Mouse (Mus musculus) forebrain, embryonic 13.5 days (tissue): ENCODE data around the gene Pacsin1. TPM values are rescaled to one million over a fixed set of nuclear protein-coding genes. Genes with fewer than 3 reads are reported as not detected.

ENCODE experiments used
- ATAC-seq: fragments of 200-750 bp; cut with Nextera tagmentation; 2 replicates; pipeline ENCODE4 v1.8.0; 2017
- H3K27ac ChIP-seq: fragments of 300-500 bp; sonication (generic); 2 replicates; pipeline ENCODE4 v1.5.1; 2015; ENCODE audit warnings: inconsistent platforms, mild to moderate bottlenecking, moderate library complexity
- H3K27me3 ChIP-seq: fragments of 300-500 bp; sonication (generic); 2 replicates; pipeline ENCODE4 v1.6.1; 2015; ENCODE audit warnings: mild to moderate bottlenecking, inconsistent platforms
- H3K36me3 ChIP-seq: fragments of 300-500 bp; sonication (generic); 2 replicates; pipeline ENCODE4 v1.6.1; 2015; ENCODE audit warnings: mild to moderate bottlenecking, inconsistent platforms; ENCODE audit not compliant: poor library complexity, severe bottlenecking
- H3K4me1 ChIP-seq: fragments of 300-500 bp; sonication (generic); 2 replicates; pipeline ENCODE4 v1.6.1; 2015; ENCODE audit warnings: inconsistent platforms
- H3K4me2 ChIP-seq: fragments of 300-500 bp; sonication (generic); 2 replicates; pipeline ENCODE4 v1.6.1; 2015; ENCODE audit warnings: inconsistent platforms, mild to moderate bottlenecking, moderate library complexity
- H3K4me3 ChIP-seq: fragments of 300-500 bp; sonication (generic); 2 replicates; pipeline ENCODE4 v1.5.1; 2015; ENCODE audit warnings: mild to moderate bottlenecking, inconsistent platforms
- H3K9ac ChIP-seq: fragments of 300-500 bp; sonication (generic); 2 replicates; pipeline ENCODE4 v1.6.1; 2015; ENCODE audit warnings: mild to moderate bottlenecking, inconsistent platforms
- H3K9me3 ChIP-seq: fragments of 300-500 bp; sonication (generic); replicated peaks from 2 replicates; pipeline ENCODE4 v1.6.1; 2016; ENCODE audit warnings: inconsistent platforms
- WGBS: fragments of 180-500 bp; shearing (Covaris S2); methylation state at CpG from one replicate; pipeline ENCODE4 v1.1.7; 2015; 5-methylcytosine and 5-hydroxymethylcytosine counted together
- polyA plus RNA-seq: library from polyadenylated mRNA; unstranded; fragments of >200 nt; fragmentation: Nextera tagmentation; extraction: Ambion mirVana; gene quantifications from 2 replicates; pipeline ENCODE4 v1.2.1, GENCODE M21; 2015

The Pacsin1 gene
- polyA plus RNA-seq: 14.8 and 18.2 TPM in 2 replicates

GRCm38 (mm10) chr17:27655089-27656010 is at the start of gene Pacsin1:
Gene Pacsin1, plus strand, starts transcription at chr17:27655509.
- H3K27ac ChIP-seq: peak within 1 kb of the TSS; percentile 36; the same call in 1 of the 2 replicates
- H3K27me3 ChIP-seq: peaks cover 40% of the 10 kb centered on the region
- WGBS: 2% methylated on average over 60 of the region's 65 CpGs
- peak within 1 kb of the TSS; percentile 84 for H3K4me2 ChIP-seq
- H3K36me3 ChIP-seq: no peaks in the 10 kb centered on the region
- peak within 1 kb of the TSS; percentile 69 for H3K9ac ChIP-seq
- peak; percentile 86 for ATAC-seq
- H3K9me3 ChIP-seq: no peaks in the 10 kb centered on the region
- peak within 1 kb of the TSS; percentile 56 for H3K4me3 ChIP-seq
- peaks cover 24% of the 10 kb centered on the region for H3K4me1 ChIP-seq

- no peak overlapping the region for H3K4me2 ChIP-seq
- no peaks in the 10 kb centered on the region for H3K9me3 ChIP-seq
- no peak overlapping the region for H3K27ac ChIP-seq
- 86% methylated on average over 7 of the region's 7 CpGs for WGBS
- no peak for ATAC-seq
- H3K36me3 ChIP-seq: peaks cover 16% of the 10 kb centered on the region
- H3K4me1 ChIP-seq: peaks cover 44% of the 10 kb centered on the region
- no peaks in the 10 kb centered on the region for H3K27me3 ChIP-seq
- no peak overlapping the region for H3K4me3 ChIP-seq
- H3K9ac ChIP-seq: no peak overlapping the region
Observed at GRCm38 (mm10) chr17:27609576-27609975, 45.7 kb upstream of the Pacsin1 start.

GRCm38 (mm10) chr17:27610679-27611518 is 44.4 kb upstream of the Pacsin1 start:
- Histone ChIP-seq H3K4me3 (no peak overlapping the region), H3K27me3 (no peaks in the 10 kb centered on the region), H3K36me3 (peaks cover 17% of the 10 kb centered on the region), H3K4me2 (no peak overlapping the region), H3K9me3 (no peaks in the 10 kb centered on the region), H3K4me1 (peaks cover 47% of the 10 kb centered on the region), H3K9ac (no peak overlapping the region), H3K27ac (no peak overlapping the region)
- WGBS: 80% methylated on average over 10 of the region's 10 CpGs
- no peak for ATAC-seq

GRCm38 (mm10) chr17:27611519-27611884 is 43.8 kb upstream of the Pacsin1 start:
- Histone ChIP-seq H3K27ac (no peak overlapping the region), H3K4me1 (peaks cover 44% of the 10 kb centered on the region), H3K4me3 (no peak overlapping the region), H3K9ac (no peak overlapping the region), H3K4me2 (no peak overlapping the region), H3K9me3 (no peaks in the 10 kb centered on the region), H3K27me3 (no peaks in the 10 kb centered on the region), H3K36me3 (peaks cover 20% of the 10 kb centered on the region)
- 75% methylated on average over 3 of the region's 3 CpGs for WGBS
- no peak for ATAC-seq

- H3K9me3 ChIP-seq: peaks cover 2% of the 10 kb centered on the region; the same call in 1 of the 2 replicates
- peaks cover 25% of the 10 kb centered on the region for H3K36me3 ChIP-seq
- no peak overlapping the region for H3K27ac ChIP-seq
- H3K9ac ChIP-seq: no peak overlapping the region
- H3K4me1 ChIP-seq: peaks cover 44% of the 10 kb centered on the region
- ATAC-seq: no peak
- no peak overlapping the region for H3K4me2 ChIP-seq
- H3K4me3 ChIP-seq: no peak overlapping the region
- WGBS: 80% methylated on average over 5 of the region's 5 CpGs
- H3K27me3 ChIP-seq: no peaks in the 10 kb centered on the region
Observed at GRCm38 (mm10) chr17:27611994-27612393, 43.3 kb upstream of the Pacsin1 start.

GRCm38 (mm10) chr17:27613016-27613415 is 42.3 kb upstream of the Pacsin1 start:
- peaks cover 32% of the 10 kb centered on the region for H3K36me3 ChIP-seq
- H3K9ac ChIP-seq: 0 out of 2 replicates have a peak overlapping the region, but pooled peaks have one; percentile 1
- H3K4me3 ChIP-seq: no peak overlapping the region
- H3K27me3 ChIP-seq: no peaks in the 10 kb centered on the region
- no peak for ATAC-seq
- no peak overlapping the region for H3K4me2 ChIP-seq
- 66% methylated on average over 4 of the region's 4 CpGs for WGBS
- peaks cover 12% of the 10 kb centered on the region for H3K9me3 ChIP-seq
- H3K4me1 ChIP-seq: peaks cover 44% of the 10 kb centered on the region
- no peak overlapping the region for H3K27ac ChIP-seq

GRCm38 (mm10) chr17:27615388-27615787 is 39.9 kb upstream of the Pacsin1 start:
- no peak overlapping the region for H3K4me2 ChIP-seq
- peaks cover 59% of the 10 kb centered on the region for H3K4me1 ChIP-seq
- no peak overlapping the region for H3K9ac ChIP-seq
- H3K27ac ChIP-seq: no peak overlapping the region
- no peaks in the 10 kb centered on the region for H3K27me3 ChIP-seq
- ATAC-seq: no peak
- no peak overlapping the region for H3K4me3 ChIP-seq
- WGBS: 83% methylated on average over 7 of the region's 7 CpGs
- peaks cover 14% of the 10 kb centered on the region for H3K9me3 ChIP-seq
- H3K36me3 ChIP-seq: peaks cover 39% of the 10 kb centered on the region

- H3K27ac ChIP-seq: peak overlapping the region; percentile 98
- peak overlapping the region; percentile 90 for H3K4me2 ChIP-seq
- peak overlapping the region; percentile 99 for H3K9ac ChIP-seq
- H3K4me1 ChIP-seq: peaks cover 45% of the 10 kb centered on the region
- no peak for ATAC-seq
- H3K9me3 ChIP-seq: peaks cover 14% of the 10 kb centered on the region
- WGBS: 33% methylated on average over 8 of the region's 8 CpGs
- H3K36me3 ChIP-seq: peaks cover 29% of the 10 kb centered on the region
- peak overlapping the region; percentile 91 for H3K4me3 ChIP-seq
- H3K27me3 ChIP-seq: no peaks in the 10 kb centered on the region
Observed at GRCm38 (mm10) chr17:27621161-27621560, 34.1 kb upstream of the Pacsin1 start.

- WGBS: under 1% methylated on average over 23 of the region's 23 CpGs
- Histone ChIP-seq H3K36me3 (peaks cover 22% of the 10 kb centered on the region), H3K27ac (peak overlapping the region; percentile 98), H3K9ac (peak overlapping the region; percentile 99), H3K27me3 (no peaks in the 10 kb centered on the region), H3K4me1 (peaks cover 52% of the 10 kb centered on the region), H3K4me3 (peak overlapping the region; percentile 91), H3K4me2 (peak overlapping the region; percentile 90), H3K9me3 (peaks cover 13% of the 10 kb centered on the region)
- ATAC-seq: peak; percentile 45; the same call in 1 of the 2 replicates
Observed at GRCm38 (mm10) chr17:27621705-27622531, 33.4 kb upstream of the Pacsin1 start.

- H3K4me2 ChIP-seq: peak overlapping the region; percentile 90
- H3K27ac ChIP-seq: peak overlapping the region; percentile 98
- peak overlapping the region; percentile 91 for H3K4me3 ChIP-seq
- WGBS: under 1% methylated on average over 60 of the region's 80 CpGs
- peak; percentile 68 for ATAC-seq
- no peaks in the 10 kb centered on the region for H3K27me3 ChIP-seq
- H3K9me3 ChIP-seq: peaks cover 4% of the 10 kb centered on the region
- peaks cover 14% of the 10 kb centered on the region for H3K36me3 ChIP-seq
- H3K9ac ChIP-seq: peak overlapping the region; percentile 99
- H3K4me1 ChIP-seq: peaks cover 56% of the 10 kb centered on the region
Observed at GRCm38 (mm10) chr17:27622611-27623359, 32.5 kb upstream of the Pacsin1 start.
